Mouse (Mus musculus) ovary, postnatal 14 days (tissue): ENCODE measurements around the gene Tenm2.

Experiments used
- DNase-seq: peaks from one replicate; pipeline ENCODE4 v3.0.0; 2022; ENCODE audit warnings: low spot score

The Tenm2 gene

GRCm38 (mm10) chr11:36049547-36049946 is 1186.2 kb downstream of the Tenm2 start:
- no peak for DNase-seq

DNA sequence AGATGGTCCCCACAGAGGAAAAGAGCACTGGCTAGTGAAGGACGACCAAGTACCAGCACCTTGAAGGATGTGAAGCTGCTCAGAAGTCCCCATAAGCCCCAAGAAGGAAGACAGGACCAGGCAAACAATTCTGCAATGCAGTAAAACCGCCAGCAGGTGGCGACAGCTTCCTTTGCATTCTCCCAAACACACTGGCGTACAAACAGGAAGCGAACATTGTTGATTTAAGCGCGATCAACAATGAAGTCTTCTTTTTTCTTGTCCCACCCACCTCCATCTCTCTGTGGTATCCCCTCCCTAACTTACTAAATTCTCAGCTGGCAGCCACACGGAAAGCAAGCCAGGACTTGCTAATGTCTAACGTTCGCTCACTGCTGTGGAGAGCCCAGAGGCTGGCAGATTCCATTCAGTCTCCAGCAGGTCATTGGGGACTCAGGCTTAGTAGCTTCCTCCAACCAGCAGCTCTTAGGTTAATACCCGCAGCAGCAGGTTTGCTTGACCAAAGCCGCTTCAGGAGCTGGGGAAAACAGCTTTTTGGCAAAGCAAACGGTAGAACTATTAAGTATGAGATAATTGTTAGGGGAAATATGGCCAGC is 1190.0 kb downstream of the Tenm2 start:
- DNase-seq: peak; percentile 55

DNA sequence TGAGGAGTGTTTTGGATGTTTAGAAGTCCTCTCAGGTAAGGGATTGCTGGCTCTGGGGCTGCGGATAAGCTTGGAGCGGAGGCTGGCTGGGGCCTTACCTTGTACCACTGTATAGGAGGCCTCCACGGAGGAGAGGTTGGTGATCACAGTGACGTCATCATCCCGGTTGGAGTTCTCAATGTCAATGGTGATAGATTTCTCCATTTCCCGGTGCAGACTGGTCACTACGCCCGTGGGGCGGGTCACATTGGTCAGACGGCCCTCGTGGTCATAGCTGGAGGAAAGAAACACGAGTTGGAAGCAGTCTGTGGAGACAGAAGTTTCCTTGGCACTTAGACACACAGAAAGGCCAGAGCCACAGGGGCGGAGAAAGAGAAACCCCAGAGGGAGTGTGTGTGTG is 1194.4 kb downstream of the Tenm2 start:
- DNase-seq: no peak

GRCm38 (mm10) chr11:36040508-36041233 is 1195.1 kb downstream of the Tenm2 start:
- no peak for DNase-seq

GRCm38 (mm10) chr11:36039825-36040224 is 1195.9 kb downstream of the Tenm2 start:
- no peak for DNase-seq

- no peak for DNase-seq
Observed at GRCm38 (mm10) chr11:36038386-36038785, 1197.4 kb downstream of the Tenm2 start.

GRCm38 (mm10) chr11:36037311-36037710 is 1198.5 kb downstream of the Tenm2 start:
- no peak for DNase-seq

GRCm38 (mm10) chr11:36036061-36036695 is 1199.6 kb downstream of the Tenm2 start:
- DNase-seq: peak; percentile 83

DNA sequence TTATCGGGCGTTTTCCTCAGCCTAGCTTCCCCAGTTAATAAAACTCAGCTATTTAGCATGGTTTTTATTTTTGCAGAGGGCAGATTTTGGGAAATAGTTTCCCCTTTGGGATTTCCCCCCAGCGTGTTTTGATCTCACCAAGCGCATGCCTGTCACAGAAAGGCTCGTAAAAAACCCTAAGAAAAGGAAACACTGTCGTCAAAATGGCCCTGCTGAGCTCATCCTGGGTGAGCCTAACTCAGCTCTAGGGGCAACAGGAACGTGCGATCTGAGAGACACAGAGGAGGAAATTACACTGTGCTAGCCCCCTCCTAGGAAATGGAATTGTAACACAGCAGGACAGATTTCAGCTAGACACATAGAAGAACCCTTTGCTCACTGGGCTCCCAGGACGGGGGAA is 1204.0 kb downstream of the Tenm2 start:
- no peak for DNase-seq

- no peak for DNase-seq
Observed at GRCm38 (mm10) chr11:36020009-36020408, 1215.8 kb downstream of the Tenm2 start.

GRCm38 (mm10) chr11:36013179-36013578 is 1222.6 kb downstream of the Tenm2 start:
- DNase-seq: no peak

GRCm38 (mm10) chr11:36009281-36010208 is 1226.2 kb downstream of the Tenm2 start:
- DNase-seq: no peak

- DNase-seq: no peak
Observed at GRCm38 (mm10) chr11:36002900-36003299, 1232.9 kb downstream of the Tenm2 start.

DNA sequence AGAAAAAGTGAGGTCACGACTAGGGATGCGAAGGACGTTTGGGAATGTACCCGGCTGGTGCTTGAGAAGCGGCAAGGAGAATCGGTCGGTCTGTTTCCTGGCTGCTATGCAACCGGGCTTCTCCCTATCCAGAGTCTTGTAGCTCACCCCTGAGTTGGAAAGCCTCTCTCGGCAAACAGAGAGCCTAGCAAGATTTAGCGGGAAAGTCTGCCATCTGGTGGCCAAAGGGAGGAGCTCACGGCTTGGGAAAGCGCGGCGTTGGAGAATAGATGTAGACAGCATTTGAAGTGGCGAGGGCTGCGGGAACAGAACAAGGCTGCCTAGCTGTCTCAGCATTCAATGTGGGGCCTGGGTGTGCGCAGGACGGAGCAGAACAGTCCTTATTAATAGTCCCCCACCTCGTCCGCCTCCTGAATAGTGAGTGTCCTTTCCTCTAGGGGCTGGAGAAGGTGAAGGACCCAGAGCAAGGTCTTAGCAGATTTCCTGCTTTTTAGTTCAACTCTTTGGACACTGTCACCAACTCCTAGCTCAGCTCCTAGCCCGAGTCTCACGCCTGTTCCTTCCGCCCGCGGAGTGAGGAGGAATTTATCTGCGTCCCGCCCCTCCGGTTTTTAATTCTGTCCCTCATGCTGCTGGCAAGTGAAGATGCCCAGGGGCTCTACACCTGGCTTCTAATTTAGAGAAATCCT is 1234.3 kb downstream of the Tenm2 start:
- DNase-seq: peak; percentile 89

DNA sequence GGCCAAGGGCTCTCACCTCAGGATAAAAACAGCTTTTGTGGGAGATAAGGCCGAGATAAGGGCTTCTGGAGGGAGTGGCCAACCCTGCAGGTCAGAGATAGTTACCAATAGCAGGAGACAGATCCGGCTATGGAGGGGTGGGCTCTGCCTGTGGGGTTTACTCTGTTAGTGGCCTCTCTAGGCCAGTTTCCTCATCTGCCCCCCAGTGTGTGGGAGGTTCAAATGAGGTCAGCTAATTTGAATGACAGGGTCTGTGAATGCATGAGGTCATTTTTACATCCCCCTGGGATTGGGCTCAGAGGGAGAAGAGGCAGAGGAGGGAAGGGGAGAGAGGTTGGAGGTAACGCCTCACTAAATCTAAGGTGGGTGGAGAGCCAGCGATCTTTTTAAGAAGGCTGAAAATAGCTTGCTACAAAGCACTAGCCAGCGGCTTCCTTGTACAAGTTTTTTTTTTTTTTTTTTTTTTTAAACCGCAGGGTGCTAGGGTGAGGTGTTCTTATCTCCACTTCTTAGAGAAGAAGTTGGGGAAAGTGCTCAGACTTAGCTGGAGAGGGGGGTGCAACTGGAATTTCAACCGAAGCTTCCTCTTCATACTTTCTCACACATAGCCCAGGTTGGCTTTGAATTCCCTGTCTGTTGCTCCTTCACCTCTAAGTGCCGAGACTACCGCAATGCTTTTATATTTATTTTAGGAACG is 1235.0 kb downstream of the Tenm2 start:
- no peak for DNase-seq

DNA sequence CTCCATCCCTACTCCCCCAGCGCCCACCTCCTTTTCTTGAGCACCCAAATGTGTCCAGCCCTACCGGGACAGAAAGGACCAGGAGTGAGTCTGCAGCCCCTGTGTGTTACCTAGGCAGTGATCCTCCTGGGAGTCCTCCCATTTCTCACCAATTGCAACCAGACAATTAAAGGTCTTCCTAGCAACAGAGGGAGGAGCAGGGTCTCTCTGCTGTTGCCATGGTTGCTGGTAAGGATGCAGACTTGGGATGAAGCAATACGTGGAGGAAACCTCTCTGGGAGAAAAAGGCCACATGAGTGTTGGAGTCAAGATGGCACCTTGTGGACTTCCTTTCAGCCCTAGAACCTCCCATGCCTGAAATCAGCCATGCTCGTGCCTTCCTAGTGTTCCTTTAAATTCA is 1235.7 kb downstream of the Tenm2 start:
- no peak for DNase-seq

DNA sequence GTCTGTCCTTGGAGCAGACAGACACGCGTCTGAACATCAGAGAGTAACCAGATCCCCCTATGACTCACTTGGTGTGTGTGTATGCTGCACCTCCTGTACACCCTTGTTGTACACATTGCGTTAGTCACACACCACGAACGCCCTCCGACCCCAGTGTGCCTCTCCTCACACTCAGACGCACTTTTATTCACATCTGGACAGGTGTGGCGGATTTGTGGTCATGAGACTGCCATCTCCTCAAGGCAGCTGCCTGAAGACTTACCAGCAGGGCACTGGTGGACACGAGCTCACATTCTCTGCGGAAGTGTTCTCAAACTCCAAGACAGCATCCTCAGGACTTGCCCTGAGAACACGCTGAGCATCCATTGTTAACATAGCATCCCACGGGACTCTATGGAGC is 1237.7 kb downstream of the Tenm2 start:
- DNase-seq: no peak

- no peak for DNase-seq
Observed at GRCm38 (mm10) chr11:35995310-35995709, 1240.5 kb downstream of the Tenm2 start.

DNA sequence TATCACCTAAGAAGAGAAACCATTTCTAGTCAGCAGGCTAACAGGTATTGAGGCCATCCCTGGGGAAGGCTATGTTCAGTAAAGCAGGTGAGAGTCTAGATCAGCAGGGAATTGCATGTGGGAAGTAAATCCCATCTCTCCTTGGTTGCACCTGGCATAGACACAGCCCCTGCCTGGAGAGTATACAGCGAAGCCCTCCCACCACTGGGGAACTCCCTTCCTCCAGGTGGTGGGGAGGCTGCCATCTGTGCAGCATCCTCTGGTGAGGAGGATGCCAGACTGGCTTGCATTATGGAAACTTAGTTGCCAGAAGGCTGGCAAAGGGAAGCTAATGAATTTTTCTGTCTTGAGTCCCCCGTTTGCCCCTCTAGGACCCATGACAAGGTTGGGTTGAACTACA is 1243.9 kb downstream of the Tenm2 start:
- DNase-seq: no peak

DNA sequence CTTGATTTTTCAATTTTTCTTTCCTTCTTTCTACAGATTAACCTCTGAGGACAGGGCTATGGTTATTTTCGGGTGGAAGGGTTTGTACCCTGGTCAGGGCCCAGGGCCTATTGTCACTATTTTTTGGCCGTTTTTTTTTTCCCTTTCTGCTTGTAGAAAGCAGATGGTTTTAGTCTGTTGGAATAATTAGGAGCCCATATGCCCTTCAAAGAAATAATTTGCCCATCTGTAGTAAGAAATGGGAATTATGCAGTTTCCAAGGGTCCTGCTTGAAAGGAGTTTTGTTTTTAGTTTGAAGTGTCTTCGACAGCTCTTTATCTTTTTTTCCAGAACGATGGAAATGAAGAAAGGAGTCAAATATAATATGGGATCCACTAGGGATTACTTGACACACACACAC is 1245.8 kb downstream of the Tenm2 start:
- DNase-seq: no peak

DNA sequence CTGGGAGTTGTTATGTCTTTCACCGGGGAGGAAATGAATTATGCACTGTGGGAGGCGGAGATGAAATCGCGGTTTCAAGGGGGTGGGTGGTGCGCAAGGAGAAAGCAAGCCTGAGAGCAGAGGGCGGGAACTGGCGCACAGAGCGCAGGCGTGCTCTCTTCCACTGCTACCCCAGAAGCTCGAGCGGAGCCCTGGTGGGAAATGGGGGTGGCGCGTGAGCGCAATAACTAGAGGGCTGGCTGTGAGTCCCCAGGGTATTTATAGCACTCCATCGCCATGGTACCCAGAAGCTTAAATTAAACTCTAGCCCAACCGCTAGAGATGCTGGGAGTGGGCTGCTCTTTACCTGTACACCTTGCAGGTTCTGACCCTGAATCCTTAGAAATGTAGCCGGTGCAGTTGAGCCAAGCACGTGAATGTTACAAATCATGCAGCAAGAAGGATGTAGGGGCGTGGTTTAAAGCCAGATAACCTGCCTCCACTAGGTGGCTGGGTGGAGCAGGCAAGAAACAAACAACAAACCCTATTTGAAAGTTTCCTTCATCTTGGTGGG is 1249.8 kb downstream of the Tenm2 start:
- no peak for DNase-seq
